Mouse (Mus musculus): ENCODE measurements around the gene Icam4. TPM values are rescaled to one million over a fixed set of nuclear protein-coding genes. Genes with fewer than 3 reads are reported as not detected.
"Not testable (repeated sequence)": the region's sequence is repeated elsewhere in the genome, so short reads cannot be mapped to it uniquely, and the experiment has no call there.

The Icam4 gene
- polyA plus RNA-seq, 1 experiment from 2014 or later = 5.6 TPM

- H3K9ac ChIP-seq (replicated peaks; ENCODE audit: low read length) = no peak overlapping the region
- no peaks in the 10 kb centered on the region for H3K9me3 ChIP-seq (replicated peaks; ENCODE audit: control insufficient read depth, low read length)
- H3K4me3 ChIP-seq (ENCODE audit: low read depth, low read length) = no peak overlapping the region
- H3K27ac ChIP-seq (replicated peaks; ENCODE audit: low read depth, low read length) = no peak overlapping the region
- no peaks in the 10 kb centered on the region for H3K36me3 ChIP-seq (replicated peaks; ENCODE audit: control insufficient read depth, insufficient read depth, low read depth, low read length)
- ATAC-seq (replicated peaks; ENCODE audit: insufficient number of reproducible peaks, low FRiP score, low TSS enrichment, low read depth) = no peak
- H3K4me1 ChIP-seq (ENCODE audit: control insufficient read depth, insufficient read depth, low read length) = no peaks in the 10 kb centered on the region; the same call in 1 of the 2 replicates
- H3K4me2 ChIP-seq (ENCODE audit: low read depth, low read length) = no peak overlapping the region
- no peak for DNase-seq (ENCODE audit: low spot score)
- WGBS = 52% methylated on average over 5 of the region's 5 CpGs
- no peaks in the 10 kb centered on the region for H3K27me3 ChIP-seq (ENCODE audit: control insufficient read depth, insufficient read depth, low read length)
Measured at GRCm38 (mm10) chr9:20993165-20993898, 35.8 kb upstream of the Icam4 start.

- H3K9ac ChIP-seq (replicated peaks; ENCODE audit: low read length) = no peak overlapping the region
- 67% methylated on average over 3 of the region's 3 CpGs for WGBS
- no peaks in the 10 kb centered on the region for H3K9me3 ChIP-seq (replicated peaks; ENCODE audit: control insufficient read depth, low read length)
- no peak for DNase-seq (ENCODE audit: low spot score)
- ATAC-seq (replicated peaks; ENCODE audit: insufficient number of reproducible peaks, low FRiP score, low TSS enrichment, low read depth) = no peak
- no peak overlapping the region for H3K27ac ChIP-seq (replicated peaks; ENCODE audit: low read depth, low read length)
- no peaks in the 10 kb centered on the region for H3K36me3 ChIP-seq (replicated peaks; ENCODE audit: control insufficient read depth, insufficient read depth, low read depth, low read length)
- H3K4me2 ChIP-seq (ENCODE audit: low read depth, low read length) = no peak overlapping the region
- no peaks in the 10 kb centered on the region; the same call in 1 of the 2 replicates for H3K4me1 ChIP-seq (ENCODE audit: control insufficient read depth, insufficient read depth, low read length)
- H3K27me3 ChIP-seq (ENCODE audit: control insufficient read depth, insufficient read depth, low read length) = no peaks in the 10 kb centered on the region
- no peak overlapping the region for H3K4me3 ChIP-seq (ENCODE audit: low read depth, low read length)
Measured at GRCm38 (mm10) chr9:20995069-20995468, 34.1 kb upstream of the Icam4 start.

- no peak overlapping the region for H3K9ac ChIP-seq (replicated peaks; ENCODE audit: low read length)
- WGBS = 91% methylated on average over 8 of the region's 8 CpGs
- no peak for ATAC-seq (replicated peaks; ENCODE audit: insufficient number of reproducible peaks, low FRiP score, low TSS enrichment, low read depth)
- no peak overlapping the region for H3K27ac ChIP-seq (replicated peaks; ENCODE audit: low read depth, low read length)
- H3K4me3 ChIP-seq (ENCODE audit: low read depth, low read length) = no peak overlapping the region
- no peak overlapping the region for H3K4me2 ChIP-seq (ENCODE audit: low read depth, low read length)
- no peaks in the 10 kb centered on the region for H3K9me3 ChIP-seq (replicated peaks; ENCODE audit: control insufficient read depth, low read length)
- no peak for DNase-seq (ENCODE audit: low spot score)
- no peaks in the 10 kb centered on the region for H3K4me1 ChIP-seq (ENCODE audit: control insufficient read depth, insufficient read depth, low read length)
- no peaks in the 10 kb centered on the region for H3K36me3 ChIP-seq (replicated peaks; ENCODE audit: control insufficient read depth, insufficient read depth, low read depth, low read length)
- no peaks in the 10 kb centered on the region for H3K27me3 ChIP-seq (ENCODE audit: control insufficient read depth, insufficient read depth, low read length)
Measured at GRCm38 (mm10) chr9:20997065-20997464, 32.1 kb upstream of the Icam4 start.

- not testable (repeated sequence) for H3K36me3 ChIP-seq (replicated peaks; ENCODE audit: control insufficient read depth, insufficient read depth, low read depth, low read length); H3K4me1 ChIP-seq (ENCODE audit: control insufficient read depth, insufficient read depth, low read length); H3K4me3 ChIP-seq (ENCODE audit: low read depth, low read length); H3K4me2 ChIP-seq (ENCODE audit: low read depth, low read length); H3K27me3 ChIP-seq (ENCODE audit: control insufficient read depth, insufficient read depth, low read length); H3K9me3 ChIP-seq (replicated peaks; ENCODE audit: control insufficient read depth, low read length); H3K9ac ChIP-seq (replicated peaks; ENCODE audit: low read length); ATAC-seq (replicated peaks; ENCODE audit: insufficient number of reproducible peaks, low FRiP score, low TSS enrichment, low read depth); H3K27ac ChIP-seq (replicated peaks; ENCODE audit: low read depth, low read length)
- DNase-seq (ENCODE audit: low spot score) = peak; percentile 45
- WGBS = 69% methylated on average over 1 of the region's 1 CpGs
Measured at GRCm38 (mm10) chr9:20998337-20998736, 30.8 kb upstream of the Icam4 start.

DNA sequence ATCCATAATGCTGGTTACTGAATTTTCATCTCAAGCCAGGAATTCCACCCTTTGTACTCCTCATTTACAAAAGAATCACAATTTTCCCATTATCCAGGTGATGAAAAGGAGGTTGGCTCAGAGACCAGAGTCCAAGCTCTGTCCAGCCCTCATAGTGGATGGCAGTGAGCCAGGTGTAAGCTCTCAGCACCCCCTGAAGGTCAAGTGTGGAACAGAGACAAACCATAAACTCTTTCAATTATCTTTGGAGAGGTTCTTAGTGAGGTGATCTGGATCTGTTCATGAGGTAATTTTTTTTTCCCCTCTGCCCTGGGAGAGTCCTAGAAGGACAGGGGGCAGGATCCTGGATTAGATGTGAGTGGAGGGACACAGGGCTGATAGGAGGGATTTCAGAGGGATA, 28.4 kb upstream of the Icam4 start:
- Histone ChIP-seq H3K36me3 (replicated peaks; ENCODE audit: control insufficient read depth, insufficient read depth, low read depth, low read length) (no peaks in the 10 kb centered on the region), H3K9me3 (replicated peaks; ENCODE audit: control insufficient read depth, low read length) (no peaks in the 10 kb centered on the region), H3K4me3 (ENCODE audit: low read depth, low read length) (no peak overlapping the region), H3K4me2 (ENCODE audit: low read depth, low read length) (no peak overlapping the region), H3K4me1 (ENCODE audit: control insufficient read depth, insufficient read depth, low read length) (no peaks in the 10 kb centered on the region), H3K27me3 (ENCODE audit: control insufficient read depth, insufficient read depth, low read length) (no peaks in the 10 kb centered on the region), H3K27ac (replicated peaks; ENCODE audit: low read depth, low read length) (no peak overlapping the region), H3K9ac (replicated peaks; ENCODE audit: low read length) (no peak overlapping the region)
- ATAC-seq (replicated peaks; ENCODE audit: insufficient number of reproducible peaks, low FRiP score, low TSS enrichment, low read depth) (no peak), DNase-seq (ENCODE audit: low spot score) (peak; percentile 41)

GRCm38 (mm10) chr9:21001651-21002200, 27.4 kb upstream of the Icam4 start:
- 64% methylated on average over 6 of the region's 6 CpGs for WGBS

DNA sequence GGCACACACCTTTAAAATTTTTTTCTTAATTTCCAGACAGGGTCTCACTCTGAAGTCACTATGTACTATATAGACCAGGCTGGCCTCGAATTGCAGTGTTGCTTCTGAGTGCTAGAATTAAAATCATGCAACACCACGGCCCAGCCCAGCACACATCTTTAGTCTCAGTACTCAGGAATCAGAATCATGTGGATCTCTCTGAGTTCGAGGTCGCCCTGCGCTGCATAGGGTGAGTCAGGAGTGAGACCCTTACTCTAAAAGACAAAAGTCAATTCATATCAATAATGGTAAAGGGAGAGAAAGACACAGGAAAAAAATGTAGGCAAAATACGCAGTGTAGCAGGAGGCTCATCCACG, 26.9 kb upstream of the Icam4 start:
- Histone ChIP-seq H3K9ac (replicated peaks; ENCODE audit: low read length) (peak overlapping the region; percentile 84), H3K4me3 (ENCODE audit: low read depth, low read length) (peak overlapping the region; percentile 83), H3K4me1 (ENCODE audit: control insufficient read depth, insufficient read depth, low read length) (no peaks in the 10 kb centered on the region), H3K9me3 (replicated peaks; ENCODE audit: control insufficient read depth, low read length) (no peaks in the 10 kb centered on the region), H3K27ac (replicated peaks; ENCODE audit: low read depth, low read length) (no peak overlapping the region), H3K36me3 (replicated peaks; ENCODE audit: control insufficient read depth, insufficient read depth, low read depth, low read length) (peaks cover 6% of the 10 kb centered on the region; the same call in 1 of the 2 replicates), H3K27me3 (ENCODE audit: control insufficient read depth, insufficient read depth, low read length) (no peaks in the 10 kb centered on the region), H3K4me2 (ENCODE audit: low read depth, low read length) (peak overlapping the region; percentile 76)
- DNase-seq (ENCODE audit: low spot score) (no peak), ATAC-seq (replicated peaks; ENCODE audit: insufficient number of reproducible peaks, low FRiP score, low TSS enrichment, low read depth) (peak; percentile 42)
- 9% methylated on average over 7 of the region's 7 CpGs for WGBS

More at GRCm38 (mm10) chr9:21001651-21002200, 27.4 kb upstream of the Icam4 start:
- Histone ChIP-seq H3K36me3 (replicated peaks; ENCODE audit: control insufficient read depth, insufficient read depth, low read depth, low read length) (peaks cover under 1% of the 10 kb centered on the region; the same call in 1 of the 2 replicates), H3K9ac (replicated peaks; ENCODE audit: low read length) (no peak overlapping the region), H3K4me1 (ENCODE audit: control insufficient read depth, insufficient read depth, low read length) (no peaks in the 10 kb centered on the region), H3K27me3 (ENCODE audit: control insufficient read depth, insufficient read depth, low read length) (no peaks in the 10 kb centered on the region), H3K4me2 (ENCODE audit: low read depth, low read length) (no peak overlapping the region), H3K9me3 (replicated peaks; ENCODE audit: control insufficient read depth, low read length) (no peaks in the 10 kb centered on the region), H3K4me3 (ENCODE audit: low read depth, low read length) (no peak overlapping the region), H3K27ac (replicated peaks; ENCODE audit: low read depth, low read length) (no peak overlapping the region)
- no peak for DNase-seq (ENCODE audit: low spot score)
- no peak for ATAC-seq (replicated peaks; ENCODE audit: insufficient number of reproducible peaks, low FRiP score, low TSS enrichment, low read depth)

Measured in embryonic facial prominence, embryonic 11.5 days (tissue).